Mouse (Mus musculus): ENCODE results near the gene Hdac9.

DNA sequence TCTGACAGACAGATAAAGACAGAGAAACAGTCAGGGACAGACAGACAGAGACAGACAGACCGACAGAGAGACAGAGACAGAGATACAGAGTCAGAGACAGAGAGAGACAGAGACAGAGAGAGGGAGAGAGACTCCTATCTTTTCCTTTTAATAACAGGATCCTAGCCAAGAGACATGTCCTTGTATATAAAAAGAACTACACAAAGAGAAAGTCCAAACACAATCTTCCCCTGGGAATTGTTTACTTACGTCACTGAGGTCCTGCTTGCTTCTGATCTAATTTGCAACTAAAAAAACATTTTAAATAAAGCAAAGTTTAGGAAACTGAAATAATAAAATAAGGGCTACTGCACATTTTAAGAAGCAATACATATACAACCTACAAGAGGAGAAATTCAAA is 119.5 kb downstream of the Hdac9 start:
- no peak for TF ChIP-seq EP300 (IDR thresholded peaks at IDR 0.05; ENCODE audit: low read depth)
- TF ChIP-seq CTCF (IDR thresholded peaks at IDR 0.05; ENCODE audit: low read depth): no peak
